Mouse (Mus musculus) A20 (cell line): ENCODE data around the gene Arhgef10l.

Experiments used
- DNase-seq: peaks from one replicate; pipeline ENCODE4 v3.0.0-alpha.2; 2011; ENCODE audit warnings: low read depth, low spot score

Arhgef10l gene

DNA sequence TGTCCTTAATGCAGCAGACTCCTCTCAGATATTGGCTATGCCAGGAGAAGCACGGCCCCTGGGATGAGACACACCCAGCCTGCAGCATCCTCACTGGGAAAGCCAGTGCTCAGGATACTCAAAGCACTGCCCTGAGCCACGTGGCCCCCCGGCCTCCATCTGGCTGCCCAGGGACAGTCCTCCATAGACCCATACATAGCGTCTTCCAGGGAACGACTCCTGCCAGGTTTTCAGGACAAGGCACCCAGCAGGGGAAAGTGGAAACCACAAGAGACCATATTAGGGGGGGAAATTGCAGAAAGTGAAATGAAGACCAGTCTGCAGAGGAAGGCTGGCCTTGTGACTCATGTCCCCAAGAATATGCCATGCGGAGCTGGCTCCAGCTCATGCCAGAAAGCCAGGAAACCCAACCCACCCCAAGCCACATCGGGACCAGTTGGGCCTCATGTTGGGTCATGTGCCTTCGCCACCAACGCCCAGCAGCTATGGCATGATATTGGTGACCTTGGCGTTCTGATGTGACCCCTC, 30.9 kb downstream of the Arhgef10l start:
- no peak for DNase-seq

DNA sequence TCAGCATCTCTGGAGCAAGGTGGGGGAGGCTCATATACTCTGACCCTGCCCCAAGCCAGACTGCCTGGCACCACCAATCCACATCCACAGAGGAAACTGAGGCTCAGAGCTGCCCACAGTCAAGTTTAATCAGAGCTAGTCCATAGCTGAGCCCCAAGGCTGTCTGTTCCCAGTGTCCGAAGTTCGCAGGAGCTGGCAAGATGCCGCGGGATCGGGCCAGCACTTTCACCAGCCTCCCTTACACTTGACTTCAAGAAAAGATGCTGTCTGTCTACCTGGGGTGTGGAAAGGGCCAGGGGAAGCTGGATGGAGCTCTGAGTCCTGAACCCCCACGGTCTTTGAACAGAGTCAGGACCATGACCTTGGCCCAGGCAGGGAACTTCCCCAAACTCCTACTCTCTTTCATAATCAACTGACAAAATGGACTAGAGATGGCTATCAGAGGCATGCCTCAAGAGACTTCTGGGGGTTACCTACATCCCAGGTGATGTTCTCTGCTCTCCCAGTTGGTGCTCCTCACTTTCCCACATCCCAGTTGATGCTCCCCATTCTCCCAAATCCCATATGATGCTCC, 34.4 kb downstream of the Arhgef10l start:
- no peak for DNase-seq

DNA sequence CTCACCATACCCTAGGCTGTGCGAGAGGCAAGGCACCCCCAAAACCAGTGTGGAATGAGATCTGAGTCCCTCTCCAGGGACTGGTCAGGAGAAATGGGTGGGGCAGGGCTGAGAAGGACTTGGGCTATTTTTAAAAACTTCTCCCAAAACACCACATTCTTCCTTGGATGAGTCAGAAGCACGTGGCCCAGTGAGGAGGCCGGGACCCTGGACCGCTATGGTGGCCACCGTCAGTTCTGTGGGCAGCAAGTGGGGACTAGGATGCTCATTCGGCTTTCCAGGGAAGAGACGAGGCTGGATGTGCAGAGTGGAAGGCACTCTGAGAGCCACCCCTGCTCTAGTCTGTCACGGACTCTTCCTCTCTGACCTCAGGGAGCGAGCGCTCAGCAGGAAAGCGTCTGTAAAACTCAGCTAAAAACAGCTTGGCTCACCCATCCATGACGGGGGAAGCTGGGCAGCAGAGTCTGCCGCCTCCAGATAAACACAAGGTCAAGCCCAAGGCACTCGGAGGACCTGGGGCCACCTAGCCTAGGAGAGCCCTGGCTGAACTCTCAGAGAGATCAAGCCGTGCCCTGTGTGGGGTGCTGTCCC, 35.1 kb downstream of the Arhgef10l start:
- no peak for DNase-seq

DNA sequence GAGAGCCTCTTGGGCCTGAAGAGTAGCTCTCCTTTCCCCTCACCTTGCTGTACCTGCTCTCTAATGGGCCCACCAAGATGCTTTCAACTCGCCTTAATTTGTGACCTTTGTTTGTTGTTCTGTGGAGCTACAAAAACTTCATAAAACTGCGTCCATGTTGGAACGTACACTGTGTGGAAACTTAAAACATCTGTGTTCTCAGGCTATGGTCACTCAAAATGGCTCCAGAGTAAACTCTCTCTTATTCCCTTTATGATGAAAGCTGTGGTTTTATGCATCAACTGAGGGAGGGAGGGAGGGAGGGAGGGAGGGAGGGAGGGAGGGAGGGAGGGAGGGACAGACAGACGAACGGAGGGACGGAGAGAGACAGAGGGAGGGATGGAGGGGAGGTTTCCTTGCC, 35.7 kb downstream of the Arhgef10l start:
- no peak for DNase-seq

GRCm38 (mm10) chr4:140628971-140629370, 36.8 kb downstream of the Arhgef10l start:
- DNase-seq = no peak

GRCm38 (mm10) chr4:140628412-140628943, 37.3 kb downstream of the Arhgef10l start:
- no peak for DNase-seq

DNA sequence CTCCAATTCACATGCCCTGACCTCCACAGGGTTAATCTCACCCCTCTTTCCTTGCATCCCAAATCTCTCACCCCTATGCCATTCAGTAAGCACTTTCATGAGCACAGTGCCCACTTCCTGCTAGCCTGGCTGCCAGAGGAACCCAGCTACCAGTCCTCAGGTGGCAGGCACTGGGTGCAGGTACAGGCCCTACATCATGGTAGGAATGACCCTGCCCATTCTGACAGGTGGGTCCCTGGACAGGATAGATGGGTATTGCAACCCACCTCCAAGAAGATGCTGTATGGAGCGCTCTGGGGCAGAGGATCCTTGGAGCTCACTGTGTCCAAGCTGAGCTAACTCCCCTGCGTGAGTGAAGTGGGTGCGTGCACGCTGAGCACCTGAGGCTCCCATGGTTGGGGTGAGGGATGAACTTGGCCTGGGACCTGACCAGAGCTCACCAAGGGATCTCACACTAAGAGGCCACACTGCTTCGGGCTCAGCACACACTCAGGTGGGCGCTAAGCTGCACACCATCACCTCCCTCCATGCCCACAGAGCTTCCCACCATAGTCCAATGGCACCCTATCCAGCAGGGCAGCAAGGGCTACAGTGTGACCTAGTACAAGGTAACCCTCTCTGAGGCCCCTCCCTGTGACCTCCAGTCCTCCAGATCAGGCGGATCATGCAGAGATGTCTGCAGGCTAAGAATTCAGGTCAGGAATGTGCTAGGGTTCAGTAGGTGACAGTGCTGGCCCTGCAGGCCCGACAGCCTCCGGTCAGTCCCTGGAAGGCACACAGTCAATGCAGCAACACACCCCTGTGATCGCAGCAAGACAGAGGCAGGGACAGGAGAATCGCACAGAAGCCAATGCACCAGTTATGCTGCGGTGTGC, 39.9 kb downstream of the Arhgef10l start:
- no peak for DNase-seq

GRCm38 (mm10) chr4:140624468-140625176, 41.2 kb downstream of the Arhgef10l start:
- no peak for DNase-seq

DNA sequence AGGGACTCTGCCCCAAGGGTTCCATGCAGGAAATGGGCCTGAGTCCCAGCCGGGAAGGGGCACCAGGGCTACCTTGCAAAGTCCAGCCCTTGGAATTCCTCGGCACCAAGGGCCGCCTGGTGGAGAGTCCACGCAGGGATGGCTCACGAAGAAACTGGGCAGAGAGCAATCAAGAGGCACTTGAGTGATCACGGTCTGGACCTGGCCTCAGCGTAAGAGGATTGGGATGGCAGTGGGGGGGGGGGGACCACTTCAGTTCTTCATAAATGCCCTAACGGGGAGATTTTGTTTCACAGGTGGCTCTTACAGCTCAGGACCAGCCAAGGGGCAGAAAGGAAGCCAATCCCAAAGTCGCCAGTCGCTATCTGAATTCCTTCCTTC, 41.7 kb downstream of the Arhgef10l start:
- DNase-seq = no peak

DNA sequence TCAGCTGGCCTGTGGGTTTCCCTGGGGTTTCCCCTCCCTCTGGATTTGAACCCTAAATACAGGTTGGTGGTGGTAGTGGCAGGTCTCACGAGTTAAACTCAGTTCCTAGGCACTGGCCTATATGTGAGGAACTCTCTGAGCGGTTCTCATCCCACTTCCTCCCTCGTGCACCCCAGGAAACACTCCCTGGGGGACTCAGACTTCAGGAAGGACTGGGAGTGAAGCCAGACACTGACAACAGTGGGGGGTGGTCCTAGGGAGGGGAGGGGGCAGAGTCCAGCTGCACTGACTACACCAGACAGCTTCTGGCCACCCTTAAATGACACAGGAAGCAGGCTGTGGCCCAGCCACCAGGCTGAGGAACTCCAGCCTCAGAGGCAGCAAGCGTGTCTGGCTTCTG, 43.0 kb downstream of the Arhgef10l start:
- no peak for DNase-seq

DNA sequence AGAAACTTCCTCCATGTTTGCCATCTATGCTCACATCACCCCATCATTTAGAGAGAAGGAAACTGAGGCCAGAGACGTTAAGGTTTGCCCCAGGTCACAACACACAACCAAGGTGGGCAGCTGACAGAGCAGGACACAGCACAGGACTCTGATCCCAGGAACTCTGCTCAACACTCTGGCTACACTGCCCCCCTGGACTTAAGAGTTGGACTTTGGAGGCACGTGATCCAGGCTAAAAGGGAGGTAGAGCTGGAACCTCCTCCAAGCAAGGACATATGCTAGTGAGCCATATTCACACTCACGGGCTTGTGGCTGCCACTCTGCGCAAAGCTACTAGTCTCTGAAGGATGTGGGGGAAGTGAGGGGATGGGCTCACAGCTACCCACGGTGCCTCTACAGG, 45.3 kb downstream of the Arhgef10l start:
- DNase-seq = no peak

- peak; percentile 18 for DNase-seq
These were observed 48.1 kb downstream of the Arhgef10l start for GRCm38 (mm10) chr4:140617391-140618385.

GRCm38 (mm10) chr4:140616894-140617293, 48.9 kb downstream of the Arhgef10l start:
- DNase-seq = no peak

GRCm38 (mm10) chr4:140616196-140616595, 49.6 kb downstream of the Arhgef10l start:
- no peak for DNase-seq

DNA sequence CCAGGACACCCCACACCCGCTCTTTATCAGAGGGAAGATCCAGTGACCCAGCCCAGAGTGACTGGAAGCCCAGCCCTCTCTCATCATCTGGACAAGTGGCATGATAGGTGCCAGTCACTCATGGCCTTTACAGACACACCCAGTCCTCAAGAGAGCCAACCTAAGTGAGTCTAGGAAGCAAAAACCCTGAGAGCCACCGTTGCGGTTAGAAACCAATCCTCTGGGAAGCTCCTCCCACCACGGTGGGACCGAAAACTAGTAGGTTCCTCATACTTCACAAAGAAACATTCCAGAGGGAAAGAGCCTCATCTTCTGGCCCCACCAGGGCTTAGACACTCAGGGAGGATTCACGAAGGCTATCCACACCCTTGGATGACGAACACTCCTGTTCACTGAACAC, 50.0 kb downstream of the Arhgef10l start:
- no peak for DNase-seq

DNA sequence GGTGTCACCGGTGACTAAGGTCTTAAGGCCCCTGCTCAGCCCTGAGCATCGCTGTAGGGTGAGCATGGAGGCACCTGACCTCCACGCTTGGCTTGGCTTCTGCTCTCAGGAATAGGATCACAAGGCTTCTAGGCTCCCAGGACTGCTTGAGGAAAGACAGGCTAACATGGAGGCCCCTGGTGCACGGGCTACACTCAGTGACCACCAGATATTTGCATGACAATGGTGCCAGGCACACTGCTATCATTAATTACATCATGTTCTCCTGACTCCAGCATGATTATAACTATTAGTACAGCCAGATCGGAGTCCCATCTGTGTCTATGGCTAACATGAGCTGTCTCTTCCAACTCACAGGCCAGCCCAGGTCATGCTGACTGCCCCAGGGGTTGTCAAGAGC, 51.3 kb downstream of the Arhgef10l start:
- no peak for DNase-seq

GRCm38 (mm10) chr4:140614145-140614544, 51.7 kb downstream of the Arhgef10l start:
- no peak for DNase-seq

GRCm38 (mm10) chr4:140610841-140611609, 54.8 kb downstream of the Arhgef10l start:
- no peak for DNase-seq

DNA sequence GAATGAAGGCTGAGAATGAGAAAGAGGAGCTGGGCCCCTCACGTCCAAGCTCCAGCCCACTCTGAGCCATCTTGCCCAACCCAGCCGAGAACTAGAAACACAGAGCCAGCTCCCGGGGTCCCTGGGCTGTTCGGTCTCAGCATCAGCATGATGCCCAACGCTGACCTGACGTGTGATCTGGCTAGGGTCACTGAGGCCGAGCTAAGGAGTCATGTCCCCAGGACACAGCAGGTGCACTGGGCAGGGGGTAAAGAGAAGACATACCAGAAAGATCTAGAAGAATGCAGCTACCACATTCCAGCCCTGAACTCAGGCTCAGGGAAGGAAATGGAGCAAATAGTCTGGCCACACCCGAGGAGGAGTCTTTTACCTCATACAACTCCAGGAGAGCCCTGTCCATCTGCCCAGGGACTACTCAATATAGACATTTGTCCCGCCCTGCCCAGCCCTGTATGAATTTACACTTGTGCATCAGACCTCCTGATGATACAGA, 57.5 kb downstream of the Arhgef10l start:
- DNase-seq = no peak

GRCm38 (mm10) chr4:140606779-140607178, 59.0 kb downstream of the Arhgef10l start:
- DNase-seq = no peak
